Mouse (Mus musculus): Measurements from ENCODE around the gene March8. TPM values are rescaled to one million over a fixed set of nuclear protein-coding genes. Genes with fewer than 3 reads are reported as not detected.
A peak's percentile ranks its signal among the peaks of the same experiment; 100 is the strongest.

The March8 gene
- polyA plus RNA-seq, 1 experiment from 2014 or later: 24.0 TPM

DNA sequence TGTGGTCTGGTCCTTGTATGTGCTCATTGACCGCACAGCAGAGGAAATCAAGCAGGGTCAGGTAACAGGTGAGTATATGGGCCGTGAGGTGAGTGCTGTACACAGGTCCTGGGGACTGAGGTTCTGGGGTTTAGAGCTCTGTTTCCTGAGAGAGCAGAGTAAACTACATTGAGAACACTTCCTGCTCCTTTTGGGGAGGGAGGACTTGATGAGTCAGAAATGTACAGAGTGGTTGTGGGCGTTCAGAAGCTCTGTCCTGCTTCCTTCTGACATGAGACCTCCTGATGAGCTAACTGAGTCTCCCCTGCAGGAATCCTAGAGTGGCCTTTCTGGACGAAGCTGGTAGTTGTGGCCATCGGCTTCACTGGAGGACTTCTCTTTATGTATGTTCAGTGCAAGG, 67.9 kb downstream of the March8 start:
- WGBS: 89% methylated on average over 5 of the region's 5 CpGs
- no peaks in the 10 kb centered on the region for H3K27me3 ChIP-seq (ENCODE audit: control insufficient read depth, insufficient read depth, low read length)
- no peaks in the 10 kb centered on the region for H3K9me3 ChIP-seq (ENCODE audit: control insufficient read depth, low read length)
- ATAC-seq (ENCODE audit: low FRiP score, low TSS enrichment) (no peak), DNase-seq (ENCODE audit: low spot score) (no peak)
- TF ChIP-seq CTCF (IDR thresholded peaks at IDR 0.05; ENCODE audit: low read depth) (no peak), EP300 (optimal IDR thresholded peaks at IDR 0.05) (no peak)
- no peak overlapping the region for H3K27ac ChIP-seq (replicated peaks)
- no peak overlapping the region for H3K4me3 ChIP-seq (ENCODE audit: low read depth, low read length)
- H3K9ac ChIP-seq (ENCODE audit: low read length): no peak overlapping the region
- no peak overlapping the region for H3K4me2 ChIP-seq (replicated peaks; ENCODE audit: low read depth)
- peaks cover 8% of the 10 kb centered on the region; the same call in 1 of the 2 replicates for H3K36me3 ChIP-seq (ENCODE audit: control insufficient read depth, insufficient read depth, low read length)
- no peaks in the 10 kb centered on the region for H3K4me1 ChIP-seq (replicated peaks; ENCODE audit: control insufficient read depth, insufficient read depth)

DNA sequence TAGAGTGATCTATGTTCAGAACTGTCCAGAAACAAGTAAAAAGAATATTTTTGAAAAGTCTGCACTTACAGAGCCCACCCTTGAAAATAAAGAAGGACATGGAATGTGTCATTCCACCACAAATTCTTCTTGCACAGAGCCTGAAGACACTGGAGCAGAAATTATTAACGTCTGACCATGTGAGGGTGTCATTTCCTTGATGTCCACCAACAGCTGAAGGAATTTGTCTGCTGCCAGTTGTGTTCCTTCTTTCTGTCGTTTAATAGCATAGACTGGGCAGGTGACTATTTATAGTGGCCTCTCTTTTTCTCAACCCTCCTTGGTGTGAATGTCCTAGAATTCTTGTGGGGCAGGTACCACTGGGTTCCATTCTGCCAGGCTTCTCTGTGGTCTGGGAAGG, 68.3 kb downstream of the March8 start:
- no peaks in the 10 kb centered on the region for H3K27me3 ChIP-seq (ENCODE audit: control insufficient read depth, insufficient read depth, low read length)
- DNase-seq (ENCODE audit: low spot score) (no peak), ATAC-seq (ENCODE audit: low FRiP score, low TSS enrichment) (no peak)
- H3K4me1 ChIP-seq (replicated peaks; ENCODE audit: control insufficient read depth, insufficient read depth): no peaks in the 10 kb centered on the region
- H3K4me2 ChIP-seq (replicated peaks; ENCODE audit: low read depth): no peak overlapping the region
- WGBS: 50% methylated on average over 2 of the region's 2 CpGs
- H3K9me3 ChIP-seq (ENCODE audit: control insufficient read depth, low read length): no peaks in the 10 kb centered on the region
- H3K9ac ChIP-seq (ENCODE audit: low read length): no peak overlapping the region
- no peak overlapping the region for H3K4me3 ChIP-seq (ENCODE audit: low read depth, low read length)
- no peak for TF ChIP-seq CTCF (IDR thresholded peaks at IDR 0.05; ENCODE audit: low read depth)
- TF ChIP-seq EP300 (optimal IDR thresholded peaks at IDR 0.05): no peak
- H3K36me3 ChIP-seq (ENCODE audit: control insufficient read depth, insufficient read depth, low read length): peaks cover 8% of the 10 kb centered on the region; the same call in 1 of the 2 replicates
- no peak overlapping the region for H3K27ac ChIP-seq (replicated peaks)

DNA sequence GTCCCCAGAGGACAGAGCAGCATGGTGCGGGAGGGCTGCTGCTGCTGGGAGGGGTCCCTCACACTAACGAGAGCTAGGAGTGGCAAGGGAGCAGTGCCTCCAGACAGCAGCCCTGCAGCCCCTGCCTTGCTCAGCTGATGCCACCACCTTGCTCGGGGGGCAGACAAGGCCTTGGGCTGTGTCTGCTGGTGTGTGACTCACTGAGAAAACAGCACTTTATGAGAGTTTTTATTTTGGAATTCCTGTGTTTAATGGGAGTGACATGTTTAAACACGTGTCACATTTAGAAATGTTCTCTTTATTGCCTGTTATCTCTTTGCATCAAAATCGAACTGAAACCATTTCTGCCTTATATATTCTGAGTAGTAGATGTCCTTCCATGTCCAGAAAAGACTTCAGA, 68.9 kb downstream of the March8 start:
- ATAC-seq (ENCODE audit: low FRiP score, low TSS enrichment) (no peak), DNase-seq (ENCODE audit: low spot score) (no peak)
- Histone ChIP-seq H3K4me2 (replicated peaks; ENCODE audit: low read depth) (no peak overlapping the region), H3K9ac (ENCODE audit: low read length) (no peak overlapping the region), H3K4me1 (replicated peaks; ENCODE audit: control insufficient read depth, insufficient read depth) (no peaks in the 10 kb centered on the region), H3K27me3 (ENCODE audit: control insufficient read depth, insufficient read depth, low read length) (no peaks in the 10 kb centered on the region), H3K9me3 (ENCODE audit: control insufficient read depth, low read length) (no peaks in the 10 kb centered on the region), H3K27ac (replicated peaks) (no peak overlapping the region), H3K36me3 (ENCODE audit: control insufficient read depth, insufficient read depth, low read length) (peaks cover 8% of the 10 kb centered on the region; the same call in 1 of the 2 replicates), H3K4me3 (ENCODE audit: low read depth, low read length) (no peak overlapping the region)
- 56% methylated on average over 5 of the region's 5 CpGs for WGBS
- no peak for TF ChIP-seq CTCF (IDR thresholded peaks at IDR 0.05; ENCODE audit: low read depth)
- TF ChIP-seq EP300 (optimal IDR thresholded peaks at IDR 0.05): no peak

DNA sequence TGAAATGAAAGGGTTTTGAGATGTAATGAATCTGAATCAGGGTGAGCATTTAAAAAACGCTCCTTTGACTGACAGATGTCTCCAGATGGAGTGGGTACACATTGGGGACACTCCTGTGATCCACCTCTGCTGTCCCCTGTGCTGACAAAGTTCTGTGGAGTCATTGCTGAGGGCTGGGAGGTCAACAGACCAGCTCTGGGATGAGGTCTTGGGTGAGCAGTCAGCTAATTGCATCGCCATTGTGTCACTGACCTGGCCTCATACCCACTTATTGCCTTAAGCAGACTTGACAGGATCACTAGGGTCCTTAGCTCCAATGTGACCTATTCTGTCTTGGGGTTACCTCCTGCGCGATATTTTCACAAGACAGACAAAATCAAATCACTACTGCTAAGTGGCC, 69.4 kb downstream of the March8 start:
- DNase-seq (ENCODE audit: low spot score): no peak
- Histone ChIP-seq H3K27me3 (ENCODE audit: control insufficient read depth, insufficient read depth, low read length) (no peaks in the 10 kb centered on the region), H3K4me3 (ENCODE audit: low read depth, low read length) (no peak overlapping the region), H3K36me3 (ENCODE audit: control insufficient read depth, insufficient read depth, low read length) (peaks cover 6% of the 10 kb centered on the region; the same call in 1 of the 2 replicates), H3K27ac (replicated peaks) (no peak overlapping the region), H3K9me3 (ENCODE audit: control insufficient read depth, low read length) (no peaks in the 10 kb centered on the region), H3K4me2 (replicated peaks; ENCODE audit: low read depth) (no peak overlapping the region), H3K9ac (ENCODE audit: low read length) (no peak overlapping the region), H3K4me1 (replicated peaks; ENCODE audit: control insufficient read depth, insufficient read depth) (no peaks in the 10 kb centered on the region)
- ATAC-seq (ENCODE audit: low FRiP score, low TSS enrichment): no peak
- TF ChIP-seq CTCF (IDR thresholded peaks at IDR 0.05; ENCODE audit: low read depth) (no peak), EP300 (optimal IDR thresholded peaks at IDR 0.05) (no peak)
- 89% methylated on average over 4 of the region's 4 CpGs for WGBS

DNA sequence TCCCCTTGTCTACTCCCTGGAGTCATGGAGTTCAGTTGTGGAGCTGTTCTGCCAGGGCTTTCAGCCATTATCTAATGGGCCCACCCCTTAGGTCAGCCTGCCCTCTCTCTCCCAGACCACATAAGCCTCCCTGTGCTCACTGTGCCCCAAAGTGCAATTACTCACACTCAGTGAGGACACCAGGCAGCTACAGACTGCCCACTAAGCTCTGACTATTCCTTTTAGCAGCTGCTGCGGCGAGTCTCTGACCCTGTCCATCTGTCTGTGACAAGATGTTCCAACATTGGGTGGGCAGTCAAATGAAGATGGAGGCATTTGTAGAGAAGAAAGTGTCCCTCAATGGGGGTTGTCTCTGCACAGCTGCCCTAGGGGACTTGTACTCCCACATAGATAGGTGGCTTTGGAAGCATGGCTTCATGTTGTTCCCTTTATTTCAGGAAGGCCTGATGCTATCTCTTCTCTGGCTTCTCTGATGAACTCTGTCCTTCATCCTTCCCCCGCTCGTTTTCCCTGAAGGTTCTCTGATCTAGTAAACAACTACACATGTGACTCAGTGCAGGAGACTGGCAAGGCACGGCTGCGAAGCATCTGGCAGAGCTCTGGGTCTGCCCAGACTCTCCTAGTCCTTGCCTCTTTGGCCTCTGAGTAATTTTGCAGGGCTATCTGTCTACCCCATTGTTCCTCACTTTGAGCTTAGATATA, 70.3 kb downstream of the March8 start:
- Histone ChIP-seq H3K4me1 (replicated peaks; ENCODE audit: control insufficient read depth, insufficient read depth) (no peaks in the 10 kb centered on the region), H3K4me3 (ENCODE audit: low read depth, low read length) (no peak overlapping the region), H3K9me3 (ENCODE audit: control insufficient read depth, low read length) (no peaks in the 10 kb centered on the region), H3K4me2 (replicated peaks; ENCODE audit: low read depth) (no peak overlapping the region), H3K27ac (replicated peaks) (no peak overlapping the region), H3K36me3 (ENCODE audit: control insufficient read depth, insufficient read depth, low read length) (0 out of 2 replicates have a peak, but pooled peaks cover 5% of the 10 kb centered on the region), H3K27me3 (ENCODE audit: control insufficient read depth, insufficient read depth, low read length) (no peaks in the 10 kb centered on the region), H3K9ac (ENCODE audit: low read length) (no peak overlapping the region)
- DNase-seq (ENCODE audit: low spot score) (no peak), ATAC-seq (ENCODE audit: low FRiP score, low TSS enrichment) (0 out of 2 replicates have a peak, but pooled peaks have one; percentile 22)
- 69% methylated on average over 6 of the region's 6 CpGs for WGBS
- TF ChIP-seq EP300 (optimal IDR thresholded peaks at IDR 0.05) (no peak), CTCF (IDR thresholded peaks at IDR 0.05; ENCODE audit: low read depth) (no peak)

DNA sequence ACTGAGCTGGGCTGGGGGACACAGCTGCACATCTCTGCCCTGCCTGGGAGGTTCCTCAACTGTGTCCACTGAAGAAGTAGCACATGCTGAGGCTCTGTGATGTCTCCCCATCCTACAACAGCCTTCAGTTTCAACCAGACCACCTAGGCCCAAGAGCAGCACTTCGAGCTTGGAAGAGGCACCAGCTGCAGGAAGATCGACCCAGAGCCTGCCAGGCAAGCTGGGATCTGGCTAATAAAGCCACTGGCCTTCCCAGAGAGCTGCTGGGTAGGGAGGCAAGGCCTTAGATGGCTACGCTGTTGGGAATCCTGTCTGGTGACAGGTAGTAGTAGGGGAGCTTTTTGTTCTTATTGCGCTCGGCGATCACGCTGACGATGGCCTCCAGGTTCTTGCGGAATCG, 72.6 kb downstream of the March8 start:
- no peaks in the 10 kb centered on the region for H3K4me1 ChIP-seq (replicated peaks; ENCODE audit: control insufficient read depth, insufficient read depth)
- H3K9ac ChIP-seq (ENCODE audit: low read length): no peak overlapping the region
- H3K9me3 ChIP-seq (ENCODE audit: control insufficient read depth, low read length): no peaks in the 10 kb centered on the region
- no peak overlapping the region for H3K27ac ChIP-seq (replicated peaks)
- H3K4me3 ChIP-seq (ENCODE audit: low read depth, low read length): no peak overlapping the region
- TF ChIP-seq CTCF (IDR thresholded peaks at IDR 0.05; ENCODE audit: low read depth): no peak
- no peak for TF ChIP-seq EP300 (optimal IDR thresholded peaks at IDR 0.05)
- 95% methylated on average over 10 of the region's 10 CpGs for WGBS
- no peaks in the 10 kb centered on the region for H3K27me3 ChIP-seq (ENCODE audit: control insufficient read depth, insufficient read depth, low read length)
- ATAC-seq (ENCODE audit: low FRiP score, low TSS enrichment) (no peak), DNase-seq (ENCODE audit: low spot score) (no peak)
- 0 out of 2 replicates have a peak, but pooled peaks cover 4% of the 10 kb centered on the region for H3K36me3 ChIP-seq (ENCODE audit: control insufficient read depth, insufficient read depth, low read length)
- H3K4me2 ChIP-seq (replicated peaks; ENCODE audit: low read depth): no peak overlapping the region

Measured in stomach, postnatal 0 days (tissue).